Mouse (Mus musculus) CD4-positive, CD25-positive, alpha-beta regulatory T cell, adult 2 months (primary cell): ENCODE data around the gene Opn4.

Experiments used
- DNase-seq: peaks from one replicate; pipeline ENCODE4 v3.0.0-alpha.2; 2012; ENCODE audit warnings: low read depth, low spot score

Gene Opn4

DNA sequence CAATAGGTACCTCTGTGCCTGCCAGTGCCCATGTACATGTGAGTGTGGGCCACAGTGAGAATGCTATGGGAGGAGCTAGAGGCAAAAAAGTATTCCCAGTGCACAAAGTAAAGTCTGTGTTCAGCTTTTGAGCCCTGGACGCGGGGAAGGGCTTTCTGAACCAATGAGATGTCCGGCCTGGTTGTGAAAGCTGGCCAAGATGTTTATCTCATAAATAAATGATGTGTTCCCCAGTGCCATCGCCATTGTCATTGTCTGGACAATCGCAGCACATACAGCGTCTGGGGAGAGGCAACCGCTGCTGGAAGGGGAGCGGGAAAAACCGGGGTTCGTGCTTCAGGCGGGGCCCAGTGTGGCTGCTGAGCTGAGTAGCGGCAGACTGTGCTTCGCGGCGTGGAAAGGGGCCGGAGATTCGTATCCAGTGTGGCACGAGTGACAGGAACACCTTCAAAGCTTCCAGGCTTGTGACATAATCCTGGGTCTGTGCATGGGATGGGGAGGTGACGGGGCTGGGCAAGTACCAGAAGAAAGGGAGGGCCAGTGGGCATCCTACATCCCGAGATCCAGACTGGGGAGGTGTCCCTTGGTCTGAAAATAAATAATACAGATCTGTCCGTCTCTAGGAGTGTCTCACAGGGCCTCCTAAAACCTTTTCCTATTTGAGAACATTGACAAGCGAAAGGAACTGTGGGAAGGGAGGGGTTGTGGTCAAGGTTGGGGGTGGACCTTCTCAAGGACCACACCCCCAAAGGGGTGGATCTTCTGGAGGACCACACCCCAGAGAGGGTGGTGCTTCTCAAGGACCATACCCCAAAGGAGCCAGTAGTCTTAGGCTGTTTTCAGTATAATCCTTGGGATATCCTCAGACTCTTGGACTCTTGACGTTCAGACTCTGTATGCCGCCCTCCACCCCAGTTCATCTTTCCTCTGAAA, 8.9 kb downstream of the Opn4 start:
- no peak for DNase-seq

GRCm38 (mm10) chr14:34590017-34590570, 9.8 kb downstream of the Opn4 start:
- DNase-seq: no peak

DNA sequence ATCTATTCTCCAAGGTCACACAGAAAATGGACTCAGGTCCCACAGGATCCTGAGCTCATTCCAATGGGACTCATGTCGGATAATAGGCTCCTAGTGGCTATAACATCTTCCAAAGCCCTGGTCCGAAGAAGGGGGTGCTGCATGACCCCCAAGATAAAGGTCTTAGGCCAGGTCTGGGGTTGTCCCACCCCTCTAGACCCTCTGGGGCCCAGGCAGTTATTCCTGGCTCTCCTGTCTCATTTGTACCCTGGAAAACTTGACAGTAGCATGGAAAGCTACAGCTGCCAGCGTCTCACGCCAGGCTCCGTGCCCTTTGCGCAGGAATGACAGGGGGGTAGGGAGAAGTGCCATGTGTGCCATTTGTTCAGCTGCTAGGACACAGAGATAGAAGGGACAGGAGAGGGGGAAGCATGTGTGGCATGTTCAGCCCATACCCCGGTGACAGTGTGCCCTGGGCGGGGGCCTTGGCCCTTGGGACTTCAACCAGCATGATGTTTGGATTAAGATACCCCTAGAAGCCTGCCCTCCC, 10.7 kb downstream of the Opn4 start:
- no peak for DNase-seq

DNA sequence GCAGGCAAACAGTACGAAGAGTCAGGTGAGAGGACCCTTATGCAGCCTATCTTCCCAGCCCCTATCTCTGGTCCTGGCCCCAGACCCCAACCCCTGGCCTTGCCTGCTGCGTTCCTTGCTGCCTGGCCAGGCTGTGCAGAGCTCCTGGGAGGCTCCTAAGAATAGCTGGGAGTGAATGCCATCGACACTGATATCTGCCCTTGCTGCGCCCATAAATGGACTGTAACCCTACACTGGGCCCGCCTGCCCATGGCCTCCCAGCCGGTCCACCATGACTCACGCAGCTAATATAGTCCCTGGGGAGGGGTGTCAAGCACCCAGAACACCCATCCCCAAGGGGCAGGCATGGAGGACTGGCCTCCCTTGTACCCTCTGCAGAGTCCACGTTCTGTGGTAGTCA, 11.4 kb downstream of the Opn4 start, which contains the start of gene Ldb3:
Gene Ldb3 (minus strand): TSS at position 185 of the 400 bp plus-strand sequence.
- no peak for DNase-seq

GRCm38 (mm10) chr14:34588005-34588404, 11.9 kb downstream of the Opn4 start:
- no peak for DNase-seq

DNA sequence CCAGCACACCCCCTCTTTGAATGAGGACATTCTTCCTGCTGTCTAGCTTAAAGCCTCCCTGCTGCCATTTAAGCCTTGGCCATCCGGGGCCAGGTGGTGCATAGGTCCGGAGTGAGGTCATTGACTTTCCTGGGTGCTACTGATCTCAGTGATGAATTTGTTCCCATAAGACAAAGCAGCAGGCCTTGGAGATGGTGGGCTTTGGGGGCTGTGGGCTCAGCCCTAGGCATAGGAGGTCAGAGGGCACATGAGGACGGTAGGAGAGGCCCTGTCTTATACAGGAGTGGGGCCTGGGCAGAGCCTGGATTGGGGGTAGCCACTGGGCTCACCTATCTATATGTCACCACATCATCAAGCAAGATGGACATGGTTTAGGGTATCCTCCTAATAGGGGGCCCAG, 13.1 kb downstream of the Opn4 start:
- DNase-seq: no peak

DNA sequence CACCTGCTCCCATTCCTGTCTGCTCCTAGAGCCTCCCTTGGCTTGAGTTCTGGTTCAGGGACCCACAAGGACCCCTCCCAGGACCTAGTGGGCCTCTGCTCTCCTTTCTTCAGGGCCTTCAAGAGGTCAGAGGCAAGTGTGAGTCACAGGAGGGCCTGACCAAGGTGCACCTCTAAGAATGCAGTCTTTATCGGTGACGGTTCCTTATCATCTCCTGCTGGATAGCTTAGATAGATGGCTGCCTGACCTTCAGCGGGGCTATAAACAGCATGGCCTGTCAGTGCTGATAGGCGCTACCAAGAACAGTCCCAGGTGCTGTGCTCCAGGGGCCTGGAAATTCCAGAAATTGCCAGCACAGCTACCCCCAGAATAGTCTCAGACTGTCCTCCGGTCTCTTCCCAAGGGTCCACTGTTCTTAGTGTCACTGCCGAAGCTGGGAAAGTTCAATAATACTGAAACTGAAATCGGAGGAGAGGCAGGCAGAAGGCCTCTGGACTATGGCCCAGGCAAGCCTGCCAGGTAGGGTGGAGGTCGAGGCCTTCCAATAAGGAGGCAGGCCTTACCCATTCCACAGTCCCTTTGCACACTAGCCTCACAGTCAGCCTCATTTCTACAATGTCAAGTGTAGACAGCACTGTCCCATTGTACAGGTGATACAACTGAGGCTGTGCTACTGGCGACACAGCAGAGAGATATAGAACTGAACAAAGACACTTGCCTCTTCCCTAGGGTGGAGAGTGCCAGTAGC, 14.4 kb downstream of the Opn4 start:
- no peak for DNase-seq

DNA sequence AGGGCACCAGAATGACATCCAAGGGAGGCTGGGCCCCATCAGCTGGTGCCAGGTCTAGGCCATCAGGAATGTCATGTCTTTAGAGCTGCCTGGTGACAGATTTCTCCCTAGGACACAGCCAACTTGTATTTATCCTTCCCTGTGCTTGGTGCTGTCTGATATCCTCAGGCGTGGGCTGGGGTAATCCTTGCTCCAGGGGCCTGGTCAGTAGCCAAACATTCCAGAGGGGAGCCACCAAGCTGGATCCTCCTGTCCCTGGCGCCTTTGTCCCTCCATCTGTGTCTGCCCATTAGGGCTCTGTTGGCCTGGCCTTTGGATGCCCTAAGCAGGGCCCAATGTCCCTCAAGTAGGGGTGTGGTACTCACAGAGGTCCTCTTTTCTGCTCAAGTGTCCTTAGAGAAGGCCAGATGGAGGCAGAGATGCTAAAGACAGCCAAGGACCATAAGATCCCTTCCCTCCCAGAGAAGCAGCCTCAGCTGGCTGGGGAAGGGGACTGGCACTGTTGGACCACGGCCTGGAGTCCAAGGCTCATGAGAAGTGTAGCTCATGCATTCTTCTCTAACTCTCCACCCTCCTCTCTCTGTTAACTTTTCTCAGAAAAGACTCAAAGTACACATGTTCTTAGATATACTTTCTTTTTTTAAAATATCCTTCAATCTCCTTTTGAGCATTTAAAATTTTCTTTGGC, 17.1 kb downstream of the Opn4 start:
- no peak for DNase-seq

- DNase-seq: no peak
Measured at GRCm38 (mm10) chr14:34576858-34577257, 23.1 kb downstream of the Opn4 start.

DNA sequence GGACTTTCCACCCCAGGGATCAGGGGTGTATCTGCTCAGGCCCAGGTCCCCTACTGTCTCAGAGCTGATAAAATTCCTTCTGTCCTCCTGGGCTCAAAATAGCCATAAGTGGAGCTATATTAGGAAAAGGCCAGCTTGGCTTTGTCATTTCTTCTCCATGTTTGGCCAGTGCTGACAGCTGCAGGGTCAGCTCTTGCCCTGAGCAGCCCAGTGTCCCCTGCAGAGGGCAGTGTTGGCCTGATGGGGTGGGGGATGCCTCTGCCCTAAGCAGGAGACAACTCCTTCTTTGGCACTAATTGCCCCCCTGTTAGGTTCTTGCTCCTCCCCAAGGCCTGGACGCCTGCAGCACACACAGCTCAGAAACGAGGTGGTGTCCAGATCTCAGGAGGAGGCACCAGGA, 25.9 kb downstream of the Opn4 start:
- DNase-seq: peak; percentile 7

DNA sequence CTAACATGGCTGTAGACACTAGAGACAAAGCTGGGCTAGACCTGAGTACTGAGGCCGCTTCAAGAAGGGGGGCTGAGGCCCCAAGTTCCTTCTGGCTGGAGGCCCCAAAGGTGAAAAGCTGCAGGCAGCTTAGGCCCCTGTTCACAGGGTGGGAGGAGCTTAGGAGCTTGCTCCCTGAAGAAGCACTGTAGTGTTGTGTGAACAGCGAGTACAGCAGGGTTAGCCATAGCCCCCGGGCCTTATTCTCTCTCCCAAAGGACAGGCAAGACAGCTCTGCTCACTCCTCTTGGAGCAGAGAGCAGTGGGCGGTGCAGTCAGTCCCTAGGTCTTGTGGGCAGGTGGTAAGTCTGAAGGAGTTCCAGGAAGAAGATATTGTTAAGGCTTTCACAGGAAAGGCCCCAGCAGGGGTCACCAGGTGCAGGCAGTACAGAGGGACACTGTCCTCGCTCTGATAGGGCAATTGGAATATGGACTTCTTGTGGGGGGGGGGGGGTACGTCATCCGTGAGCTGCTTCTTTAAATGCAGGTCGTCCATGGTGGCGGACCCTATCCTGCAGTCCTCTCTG, 26.5 kb downstream of the Opn4 start:
- DNase-seq: no peak

DNA sequence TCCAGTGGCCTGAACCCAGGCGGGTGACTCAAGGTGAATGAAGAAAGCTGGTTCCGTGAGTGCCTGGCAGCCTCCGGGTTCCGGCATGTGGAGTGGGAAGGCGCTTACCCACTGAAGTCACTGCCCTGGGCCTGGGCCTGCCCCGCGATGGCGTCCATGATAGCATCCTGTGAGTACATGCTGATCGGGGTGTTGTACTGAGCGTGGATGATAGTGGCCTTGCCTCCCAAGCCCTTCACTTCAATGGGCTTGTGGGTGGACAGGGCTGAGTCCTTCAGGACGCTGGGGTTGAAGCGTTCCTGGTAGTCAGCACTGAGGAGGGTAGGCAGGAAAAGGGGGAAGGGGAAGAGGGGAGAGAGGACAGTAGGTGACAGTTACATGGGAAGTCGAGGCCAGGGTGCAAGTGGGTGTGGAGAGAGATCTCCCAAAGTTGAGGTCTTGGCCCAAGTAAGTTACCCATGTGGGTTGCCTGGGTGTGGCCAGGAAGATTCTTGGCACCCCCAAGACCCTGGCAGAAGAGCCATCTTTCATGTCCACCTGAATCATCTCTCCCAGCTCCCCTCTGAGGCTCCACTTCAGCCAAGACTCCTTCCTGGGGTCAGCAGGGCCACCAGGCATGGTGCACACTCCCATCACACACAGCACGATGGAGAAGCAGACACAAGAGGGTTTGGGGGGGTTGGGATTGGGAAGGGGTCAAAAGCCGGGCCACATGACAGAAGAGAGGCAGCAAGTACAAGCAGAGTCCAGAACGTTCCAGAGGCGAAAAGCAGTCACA, 28.1 kb downstream of the Opn4 start:
- no peak for DNase-seq

DNA sequence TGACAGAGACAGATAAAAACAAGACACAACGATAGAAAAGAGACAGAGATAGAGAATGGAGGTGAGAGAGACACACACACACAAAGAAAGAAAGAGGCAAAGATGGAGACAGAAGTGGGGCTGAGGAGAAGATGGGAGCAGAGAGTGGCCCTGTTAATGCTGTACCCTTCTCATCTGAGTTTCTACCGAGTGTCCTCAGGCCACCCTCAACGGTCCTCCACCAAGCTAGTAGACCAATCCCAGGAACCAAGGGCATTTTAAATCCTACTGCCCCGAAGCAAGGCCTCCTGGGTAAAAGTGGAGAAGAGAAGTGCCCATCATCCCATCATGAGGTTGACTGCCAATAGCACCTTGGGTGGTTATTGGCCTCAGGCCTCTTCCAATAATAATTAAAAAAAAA, 29.0 kb downstream of the Opn4 start:
- no peak for DNase-seq

DNA sequence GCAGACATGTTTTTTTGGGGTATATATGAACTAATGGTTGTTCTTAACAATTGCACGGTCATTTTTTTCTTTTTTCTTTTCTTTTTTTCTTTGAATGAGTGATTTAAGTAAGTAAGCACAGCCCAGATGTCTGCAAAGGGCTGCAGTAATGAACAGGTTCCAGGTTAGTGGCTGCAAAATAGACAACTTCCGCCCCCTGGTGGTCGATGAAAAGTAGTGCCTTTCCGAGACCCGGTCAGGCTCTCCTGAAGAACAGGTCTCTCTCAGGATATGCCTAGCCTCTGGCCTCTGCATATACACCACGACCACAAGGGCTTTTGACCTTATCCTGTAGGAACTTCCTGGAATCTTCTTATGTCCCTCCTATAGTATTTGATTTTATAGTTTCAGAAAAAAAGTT, 29.6 kb downstream of the Opn4 start:
- DNase-seq: peak; percentile 77

DNA sequence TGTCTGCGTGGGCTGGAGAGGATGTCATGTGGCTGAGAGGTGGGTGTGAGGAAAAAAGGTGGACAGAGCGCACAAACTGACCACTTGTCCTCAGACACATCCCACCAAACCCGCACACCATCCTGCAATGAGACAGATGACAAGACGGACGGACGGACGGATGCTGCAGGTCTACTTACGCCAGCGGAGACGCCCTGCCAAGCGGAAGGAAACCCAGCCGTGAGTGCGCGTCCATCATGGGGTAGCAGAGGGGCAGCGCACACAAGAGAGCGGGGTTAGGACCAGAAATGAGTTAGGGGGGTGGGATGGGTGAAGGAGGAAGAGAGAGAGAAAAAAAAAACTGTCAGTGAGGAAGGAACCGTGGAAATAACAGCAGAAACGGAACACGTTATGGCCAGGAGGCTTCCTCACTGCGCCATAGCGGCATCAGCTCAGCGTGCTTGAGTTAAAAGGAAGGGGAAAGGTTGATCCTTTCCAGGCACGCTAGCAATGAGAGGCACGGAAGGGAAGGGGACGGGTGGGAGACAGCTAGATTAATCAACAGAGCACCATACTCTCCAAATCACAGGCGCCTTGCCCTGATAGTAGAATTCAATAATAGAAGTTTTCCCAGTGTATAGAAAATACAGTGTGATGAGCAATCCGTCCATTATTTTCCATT, 30.3 kb downstream of the Opn4 start:
- no peak for DNase-seq

GRCm38 (mm10) chr14:34568626-34569025, 31.3 kb downstream of the Opn4 start:
- no peak for DNase-seq

GRCm38 (mm10) chr14:34567697-34568096, 32.2 kb downstream of the Opn4 start:
- DNase-seq: no peak

GRCm38 (mm10) chr14:34566530-34566929, 33.4 kb downstream of the Opn4 start:
- DNase-seq: no peak

GRCm38 (mm10) chr14:34565711-34566110, 34.2 kb downstream of the Opn4 start:
- DNase-seq: no peak

DNA sequence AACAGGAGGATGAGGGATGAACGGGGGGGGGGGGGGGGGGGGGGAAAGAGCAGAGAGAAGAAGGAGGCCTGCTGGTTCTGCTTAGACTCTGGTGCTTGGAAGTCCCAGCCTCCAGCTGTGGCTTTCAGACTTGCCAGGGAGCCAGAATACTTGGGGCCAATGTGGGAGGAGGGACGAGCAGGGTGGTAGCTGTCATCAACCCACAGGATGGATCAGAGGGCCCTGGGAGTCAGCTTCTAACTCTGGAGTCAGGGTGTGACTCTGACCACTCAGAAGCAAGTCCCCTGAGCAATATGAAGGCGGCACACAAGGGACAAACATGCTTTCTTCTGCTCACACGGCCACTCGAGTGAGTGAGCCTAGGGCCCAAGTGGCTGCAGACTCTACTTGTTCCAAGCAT, 35.3 kb downstream of the Opn4 start:
- no peak for DNase-seq
